Mouse (Mus musculus) liver, embryonic 11.5 days (tissue): ENCODE measurements at regions not wholly inside any gene's neighbourhood (a gene's known extent, or its start where the extent isn't known, plus 50 kb on each side); places are given as distances from the start of the nearest gene placed in this dataset.

Experiments used
- ATAC-seq: fragments of 200-750 bp; cut with Nextera tagmentation; replicated peaks from 2 replicates; pipeline ENCODE4 v1.8.0; 2017; ENCODE audit warnings: moderate number of reproducible peaks, mild to moderate bottlenecking, moderate TSS enrichment, moderate library complexity; ENCODE audit not compliant: low FRiP score
- DNase-seq: peaks from one replicate; pipeline ENCODE4 v3.0.0-alpha.2; 2017; ENCODE audit warnings: low spot score
- H3K27ac ChIP-seq: fragments of 300-500 bp; sonication (generic); 2 replicates; pipeline ENCODE4 v1.5.1; 2014; ENCODE audit warnings: mild to moderate bottlenecking, low read depth, low read length, control low read depth
- H3K27me3 ChIP-seq: fragments of 300-500 bp; sonication (generic); replicated peaks from 2 replicates; pipeline ENCODE4 v1.6.1; 2014; ENCODE audit warnings: low read length, mixed read lengths; ENCODE audit not compliant: control insufficient read depth, insufficient read depth
- H3K36me3 ChIP-seq: fragments of 300-500 bp; sonication (generic); 2 replicates; pipeline ENCODE4 v1.6.1; 2014; ENCODE audit warnings: mild to moderate bottlenecking, low read length, moderate library complexity, mixed read lengths; ENCODE audit not compliant: control insufficient read depth, insufficient read depth
- H3K4me1 ChIP-seq: fragments of 300-500 bp; sonication (generic); replicated peaks from 2 replicates; pipeline ENCODE4 v1.6.1; 2014; ENCODE audit warnings: low read length, mixed read lengths; ENCODE audit not compliant: control insufficient read depth, insufficient read depth
- H3K4me2 ChIP-seq: fragments of 300-500 bp; sonication (generic); 2 replicates; pipeline ENCODE4 v1.6.1; 2014; ENCODE audit warnings: mild to moderate bottlenecking, control low read depth, moderate library complexity
- H3K4me3 ChIP-seq: fragments of 300-500 bp; sonication (generic); 2 replicates; pipeline ENCODE4 v1.5.1; 2014; ENCODE audit warnings: low read depth, low read length, control low read depth
- H3K9ac ChIP-seq: fragments of 300-500 bp; sonication (generic); 2 replicates; pipeline ENCODE4 v1.6.1; 2014; ENCODE audit warnings: low read depth, low read length, control low read depth
- H3K9me3 ChIP-seq: fragments of 300-500 bp; sonication (generic); 2 replicates; pipeline ENCODE4 v1.6.1; 2016; ENCODE audit warnings: low read length, inconsistent platforms, mixed read lengths; ENCODE audit not compliant: control insufficient read depth
- WGBS: fragments of 180-500 bp; shearing (Covaris S2); extraction: QIAGEN DNeasy Blood & Tissue Kit; methylation state at CpG from one replicate; pipeline ENCODE4 v1.1.7; 2014; 5-methylcytosine and 5-hydroxymethylcytosine counted together

GRCm38 (mm10) chr7:129906131-129906530 is 314.5 kb downstream of the Wdr11 start:
- no peak for ATAC-seq

DNA sequence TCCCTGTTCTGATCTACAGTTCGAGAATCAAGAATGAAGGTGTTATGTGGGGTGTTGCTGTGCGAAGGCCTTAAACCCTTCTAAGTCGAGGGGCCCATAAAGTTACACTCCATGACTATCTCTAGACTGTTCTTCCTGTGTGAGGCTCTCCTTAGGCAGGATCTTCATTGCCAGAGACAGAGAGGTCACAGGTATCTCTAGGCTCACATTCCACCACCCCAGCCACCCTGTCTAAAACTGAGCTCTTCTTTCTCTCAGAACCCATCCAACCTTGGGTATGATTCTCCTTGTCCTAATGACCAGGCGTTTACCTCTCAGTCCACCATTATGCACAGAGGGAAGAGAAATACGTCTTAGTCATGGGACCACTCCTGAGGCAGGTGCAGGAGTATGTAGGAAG is 317.2 kb downstream of the Wdr11 start:
- Histone ChIP-seq H3K36me3 (no peaks in the 10 kb centered on the region), H3K27ac (no peak overlapping the region), H3K9me3 (no peaks in the 10 kb centered on the region), H3K4me3 (no peak overlapping the region), H3K4me2 (no peak overlapping the region), H3K9ac (no peak overlapping the region), H3K27me3 (no peaks in the 10 kb centered on the region), H3K4me1 (0 out of 2 replicates have a peak, but pooled peaks cover 5% of the 10 kb centered on the region)
- DNase-seq (no peak), ATAC-seq (no peak)
- 86% methylated on average over 5 of the region's 5 CpGs for whole genome bisulfite sequencing

More at GRCm38 (mm10) chr7:129906131-129906530, 314.5 kb downstream of the Wdr11 start:
- no peak for DNase-seq
- 75% methylated on average over 1 of the region's 1 CpGs for WGBS
- Histone ChIP-seq H3K9ac (no peak overlapping the region), H3K36me3 (no peaks in the 10 kb centered on the region), H3K27me3 (no peaks in the 10 kb centered on the region), H3K27ac (no peak overlapping the region), H3K4me2 (no peak overlapping the region), H3K4me3 (no peak overlapping the region), H3K4me1 (0 out of 2 replicates have a peak, but pooled peaks cover 2% of the 10 kb centered on the region), H3K9me3 (no peaks in the 10 kb centered on the region)

DNA sequence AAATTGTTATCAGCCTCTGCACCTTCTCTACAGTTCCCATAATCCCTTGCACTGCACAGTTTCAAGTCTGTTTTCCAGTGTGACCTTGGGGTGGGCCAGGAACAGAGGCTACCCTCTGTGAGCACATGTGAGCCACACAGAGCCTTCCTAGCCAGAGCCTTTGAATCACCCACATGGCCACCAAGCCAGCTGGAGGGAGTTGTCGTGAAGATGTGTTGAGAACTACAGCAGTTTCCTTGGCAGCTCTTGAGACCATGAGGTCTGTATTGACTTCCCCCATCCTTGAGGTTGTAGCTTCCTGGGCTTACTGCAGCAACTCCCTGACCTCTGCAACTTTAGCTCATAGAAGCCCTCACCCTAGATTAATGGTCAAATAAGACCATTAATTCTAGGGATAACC is 318.1 kb downstream of the Wdr11 start:
- no peak for ATAC-seq
- no peak overlapping the region for H3K27ac ChIP-seq

DNA sequence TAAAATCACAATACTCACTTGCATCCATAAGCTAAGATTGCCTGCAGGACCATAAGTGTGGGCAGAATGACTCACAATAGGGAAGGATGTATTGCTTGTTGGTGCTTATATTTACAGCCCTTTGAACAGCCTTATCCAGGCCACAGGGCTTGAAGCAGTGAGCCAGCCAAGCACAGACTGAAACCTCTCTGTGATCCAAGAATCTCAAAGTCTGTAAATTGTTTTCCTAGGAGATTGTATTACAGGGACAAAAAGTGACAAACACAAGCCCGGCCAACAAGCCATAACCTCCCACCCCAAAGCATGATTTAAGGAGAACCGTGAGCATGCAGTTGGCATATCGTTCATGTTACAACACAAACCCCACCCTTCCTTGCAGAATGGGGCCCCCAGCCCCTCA is 319.2 kb downstream of the Wdr11 start:
- no peak overlapping the region for H3K4me3 ChIP-seq
- ATAC-seq (no peak), DNase-seq (no peak)
- no peaks in the 10 kb centered on the region for H3K9me3 ChIP-seq
- no peak overlapping the region for H3K4me2 ChIP-seq
- no peaks in the 10 kb centered on the region for H3K27me3 ChIP-seq
- H3K27ac ChIP-seq, result no peak overlapping the region
- H3K4me1 ChIP-seq, result 0 out of 2 replicates have a peak, but pooled peaks cover 5% of the 10 kb centered on the region
- no peak overlapping the region for H3K9ac ChIP-seq
- 47% methylated on average over 3 of the region's 3 CpGs for whole genome bisulfite sequencing
- H3K36me3 ChIP-seq, result no peaks in the 10 kb centered on the region

More for the DNA sequence above, 318.1 kb downstream of the Wdr11 start:
- H3K27me3 ChIP-seq, result no peaks in the 10 kb centered on the region
- no peak overlapping the region for H3K4me2 ChIP-seq
- no peak overlapping the region for H3K9ac ChIP-seq
- H3K4me3 ChIP-seq, result no peak overlapping the region
- H3K36me3 ChIP-seq, result no peaks in the 10 kb centered on the region
- WGBS, result 79% methylated on average over 1 of the region's 1 CpGs
- H3K9me3 ChIP-seq, result no peaks in the 10 kb centered on the region
- DNase-seq, result no peak
- 0 out of 2 replicates have a peak, but pooled peaks cover 5% of the 10 kb centered on the region for H3K4me1 ChIP-seq

DNA sequence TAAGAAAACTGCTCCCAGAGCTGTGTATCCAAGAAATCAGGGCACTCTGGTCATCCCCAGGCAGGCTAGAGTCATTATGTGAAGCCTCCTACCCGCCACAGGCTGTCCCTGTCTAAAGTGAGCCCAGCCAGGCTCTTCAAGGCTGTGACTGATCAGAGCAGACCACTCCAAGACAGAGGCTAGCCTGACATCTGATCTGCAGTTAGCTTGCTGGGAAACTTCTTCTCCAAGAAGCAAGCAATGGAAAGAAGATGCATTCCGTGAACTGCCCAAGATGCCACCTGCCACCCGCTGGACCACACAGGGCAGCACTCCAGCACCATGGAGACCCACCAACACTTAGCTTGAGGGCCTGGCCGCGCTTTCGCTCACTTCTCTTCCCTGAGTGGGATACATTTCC is 323.2 kb downstream of the Wdr11 start:
- Histone ChIP-seq H3K9me3 (no peaks in the 10 kb centered on the region), H3K27me3 (no peaks in the 10 kb centered on the region), H3K9ac (no peak overlapping the region), H3K4me2 (no peak overlapping the region), H3K27ac (no peak overlapping the region), H3K36me3 (no peaks in the 10 kb centered on the region), H3K4me1 (0 out of 2 replicates have a peak, but pooled peaks cover 5% of the 10 kb centered on the region), H3K4me3 (no peak overlapping the region)
- WGBS, result 89% methylated on average over 6 of the region's 6 CpGs
- no peak for DNase-seq
- ATAC-seq, result no peak

DNA sequence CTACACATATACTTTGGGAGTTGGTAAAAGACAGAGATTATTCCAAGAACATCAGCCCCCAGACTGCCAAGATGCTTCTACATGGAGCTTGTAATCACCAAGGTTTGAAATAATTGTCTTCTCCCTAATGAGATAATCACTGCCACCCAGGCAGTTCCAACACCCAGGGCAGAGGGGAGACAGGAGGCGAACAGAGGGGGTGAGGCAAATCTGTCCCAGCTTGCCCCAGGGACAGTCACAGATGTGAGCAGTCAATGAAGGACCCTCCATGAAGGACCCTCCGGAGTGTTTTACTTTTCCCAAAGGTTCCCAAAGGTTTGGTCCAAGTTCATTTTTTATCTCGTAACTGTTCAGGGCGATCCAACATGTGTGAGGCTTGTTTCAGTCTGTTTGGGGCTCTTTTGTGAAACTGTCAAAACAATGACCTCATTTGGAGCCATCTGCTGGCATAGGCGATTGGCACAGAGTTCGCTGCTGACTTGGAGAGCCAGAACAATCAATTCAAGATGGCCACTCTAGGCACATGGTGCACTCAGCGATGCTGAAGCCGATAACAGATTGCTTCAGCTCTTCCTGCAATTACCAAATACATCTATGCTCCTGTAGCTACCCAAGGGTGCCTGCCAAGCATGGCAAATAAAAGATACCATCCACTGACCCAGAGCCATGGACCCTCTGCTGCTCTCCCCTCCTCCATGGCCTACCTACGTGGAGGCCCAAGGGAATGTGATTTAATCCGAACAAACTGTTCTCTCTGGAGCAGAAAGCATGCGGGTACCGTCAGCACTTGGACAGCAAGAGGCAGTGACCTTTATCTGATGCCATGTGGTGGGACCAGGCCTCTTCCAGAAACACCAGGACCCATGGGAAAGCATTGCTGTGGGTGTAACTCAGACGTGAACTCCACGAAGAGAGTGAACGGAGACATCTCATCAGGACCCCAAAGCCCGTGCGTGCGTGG is 326.9 kb downstream of the Wdr11 start:
- no peak for ATAC-seq
- no peak for DNase-seq
- Histone ChIP-seq H3K9ac (no peak overlapping the region), H3K9me3 (no peaks in the 10 kb centered on the region), H3K4me3 (no peak overlapping the region), H3K27ac (no peak overlapping the region), H3K4me1 (no peaks in the 10 kb centered on the region), H3K27me3 (no peaks in the 10 kb centered on the region), H3K4me2 (no peak overlapping the region), H3K36me3 (no peaks in the 10 kb centered on the region)
- WGBS, result 86% methylated on average over 18 of the region's 18 CpGs

DNA sequence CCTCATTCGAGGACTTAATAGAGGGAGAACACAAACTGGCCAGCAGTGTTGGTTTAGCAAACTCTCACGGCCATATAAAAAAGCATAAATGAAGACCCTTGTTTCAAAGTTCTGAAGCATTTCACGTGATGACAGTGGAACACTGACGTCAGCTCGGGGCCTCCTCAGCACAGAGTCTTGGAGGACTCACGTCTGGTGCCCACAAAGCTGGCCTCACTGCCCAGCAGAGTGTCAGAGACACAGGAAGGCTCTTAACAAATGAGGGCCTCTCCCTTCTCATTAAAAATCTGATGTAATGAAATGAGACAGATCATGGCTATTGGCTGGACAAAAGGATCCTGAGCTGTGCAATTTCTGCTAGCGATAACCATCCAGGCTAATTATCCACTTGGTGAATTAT is 330.6 kb downstream of the Wdr11 start:
- ATAC-seq (no peak), DNase-seq (no peak)
- H3K27me3 ChIP-seq, result no peaks in the 10 kb centered on the region
- 79% methylated on average over 7 of the region's 7 CpGs for WGBS
- no peak overlapping the region for H3K27ac ChIP-seq
- no peak overlapping the region for H3K9ac ChIP-seq
- no peaks in the 10 kb centered on the region for H3K4me1 ChIP-seq
- no peak overlapping the region for H3K4me3 ChIP-seq
- no peaks in the 10 kb centered on the region for H3K36me3 ChIP-seq
- no peak overlapping the region for H3K4me2 ChIP-seq
- H3K9me3 ChIP-seq, result no peaks in the 10 kb centered on the region

GRCm38 (mm10) chr7:129936731-129937130 is 345.1 kb downstream of the Wdr11 start:
- no peak overlapping the region for H3K4me3 ChIP-seq
- H3K9ac ChIP-seq, result no peak overlapping the region
- DNase-seq, result no peak
- H3K4me2 ChIP-seq, result no peak overlapping the region
- 77% methylated on average over 6 of the region's 6 CpGs for WGBS
- H3K27ac ChIP-seq, result no peak overlapping the region
- no peaks in the 10 kb centered on the region for H3K27me3 ChIP-seq
- H3K4me1 ChIP-seq, result no peaks in the 10 kb centered on the region
- no peaks in the 10 kb centered on the region for H3K9me3 ChIP-seq
- H3K36me3 ChIP-seq, result no peaks in the 10 kb centered on the region
- no peak for ATAC-seq

- DNase-seq (no peak), ATAC-seq (no peak)
- no peak overlapping the region for H3K4me2 ChIP-seq
- no peak overlapping the region for H3K27ac ChIP-seq
- H3K4me3 ChIP-seq, result no peak overlapping the region
- H3K9me3 ChIP-seq, result no peaks in the 10 kb centered on the region
- H3K4me1 ChIP-seq, result no peaks in the 10 kb centered on the region
- H3K36me3 ChIP-seq, result no peaks in the 10 kb centered on the region
- WGBS, result 86% methylated on average over 6 of the region's 6 CpGs
- H3K27me3 ChIP-seq, result no peaks in the 10 kb centered on the region
- H3K9ac ChIP-seq, result no peak overlapping the region
Measured at GRCm38 (mm10) chr7:129937715-129938114, 346.1 kb downstream of the Wdr11 start.
